Mouse (Mus musculus) leukemia stem cell, adult 10-12 weeks (primary cell): ENCODE results near the gene Relch. TPM values are rescaled to one million over a fixed set of nuclear protein-coding genes. Genes with fewer than 3 reads are reported as not detected.

Source experiments
- polyA plus RNA-seq: library from polyadenylated mRNA; stranded (reverse); fragments of >175 nt; gene quantifications from 2 replicates; pipeline ENCODE4 v1.2.3, GENCODE M21; 2012; ENCODE audit warnings: low replicate concordance

Gene Relch
- 22.2 and 31.8 TPM in 2 replicates for polyA plus RNA-seq

DNA sequence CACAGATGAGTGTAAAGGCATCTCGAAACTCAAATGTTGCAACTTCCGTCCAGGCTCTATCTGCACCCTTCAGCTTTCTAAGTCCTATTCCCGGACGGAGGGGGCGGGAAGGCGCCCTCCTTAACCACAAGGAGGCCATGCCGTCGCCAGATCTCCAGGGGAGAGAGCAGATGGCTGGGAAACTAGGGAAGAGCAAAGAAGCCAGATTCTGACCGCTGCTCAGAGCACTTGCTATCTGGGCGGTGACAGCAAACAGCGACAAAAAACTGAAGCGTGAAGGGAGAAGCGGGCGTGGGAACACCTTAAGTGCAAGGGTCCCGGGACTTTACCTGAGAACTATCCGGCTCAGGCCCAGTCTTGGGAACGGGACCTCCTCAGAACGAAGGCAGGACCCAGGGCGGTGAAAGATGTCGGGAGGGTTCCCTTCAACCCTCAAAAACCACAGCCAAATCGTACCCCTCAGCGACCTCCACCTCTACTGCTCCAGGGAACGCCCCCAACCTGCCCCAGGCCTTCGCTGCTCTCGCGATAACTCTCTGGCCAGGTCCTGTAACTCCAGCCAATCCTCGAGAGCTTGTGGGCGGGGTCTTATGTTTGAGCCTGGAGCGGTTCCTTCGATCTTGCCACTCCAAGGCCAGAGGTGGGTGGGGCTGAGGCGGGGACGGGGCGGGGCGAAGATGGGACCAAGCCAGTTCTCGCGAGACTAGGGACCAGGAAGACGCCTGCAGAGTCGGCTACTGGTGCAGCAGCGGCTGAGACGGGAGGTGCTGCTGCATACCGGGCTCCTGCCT lies at the start of gene Relch, which contains the start of gene Pign:
Gene Relch, plus strand, starts transcription at position 691 of the 791 bp plus-strand sequence.
Gene Pign, minus strand, starts transcription at position 507 of the 791 bp plus-strand sequence.

DNA sequence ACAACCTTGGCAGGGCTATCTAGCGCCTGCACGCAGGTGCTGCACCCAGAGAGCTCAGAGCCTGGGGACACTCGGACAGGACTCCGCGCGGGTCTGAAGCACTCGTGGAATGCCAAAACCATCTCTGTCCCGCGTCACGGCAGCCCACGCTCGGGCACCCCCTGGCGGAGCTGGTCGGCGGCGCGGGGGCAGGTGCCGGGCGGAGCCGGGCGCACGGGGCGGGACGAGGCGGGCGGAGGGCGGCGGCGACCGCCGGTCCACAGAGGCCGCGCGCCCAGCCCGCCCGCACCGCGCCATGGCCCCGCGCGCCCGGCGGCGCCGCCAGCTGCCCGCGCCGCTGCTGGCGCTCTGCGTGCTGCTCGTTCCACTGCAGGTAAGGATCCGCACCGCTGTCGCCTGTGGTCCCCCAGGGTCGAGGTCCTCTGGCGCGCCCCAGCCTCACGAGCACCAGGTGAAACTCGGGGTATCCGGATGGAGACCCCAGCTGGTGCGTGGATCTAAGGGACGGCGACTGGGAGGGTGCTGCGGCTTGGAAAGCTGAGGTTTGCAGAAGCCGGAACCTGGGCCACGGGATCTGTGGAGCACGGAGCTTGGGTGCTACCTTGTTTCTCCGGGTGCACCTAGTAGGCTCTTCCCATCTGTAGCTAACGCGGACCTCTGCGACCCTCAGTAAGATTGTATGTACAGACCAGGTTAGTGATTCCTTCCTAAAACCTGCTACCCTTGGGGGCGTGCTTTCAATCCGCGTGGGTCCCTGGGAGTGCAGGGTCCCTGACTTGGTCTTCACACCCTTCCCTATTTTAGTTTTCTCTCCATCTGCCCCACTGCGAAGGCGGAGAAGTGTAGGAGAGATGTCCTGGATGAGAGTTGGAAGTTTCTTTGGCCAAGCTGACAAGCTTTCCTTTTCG lies 117.0 kb downstream of the Relch start, which contains the start of gene Tnfrsf11a:
Gene Tnfrsf11a, plus strand, starts transcription at position 262 of the 908 bp plus-strand sequence.

Other genes starting within 250 kb of the Relch start
- gene Pign, start 184 bp upstream of the Relch start, polyA plus RNA-seq, result 4.1 and 6.6 TPM in 2 replicates
- gene Tnfrsf11a, start 116.9 kb downstream of the Relch start, polyA plus RNA-seq, result 0.17 and 0.60 TPM in 2 replicates